Mouse (Mus musculus) small intestine, adult 2 months (tissue): ENCODE data around the gene Runx1.

Experiments
- CTCF ChIP-seq: fragments of 200-500 bp; IDR thresholded peaks from 2 replicates; pipeline ENCODE4 v1.5.1; 2012; ENCODE audit warnings: low read depth, mild to moderate bottlenecking, control low read depth, inconsistent platforms, low read length, moderate library complexity, mixed read lengths; ENCODE audit not compliant: insufficient replicate concordance, insufficient read length; ENCODE audit errors: extremely low read depth
- POLR2A ChIP-seq: fragments of 200-500 bp; IDR thresholded peaks from 2 replicates; pipeline ENCODE4 v1.6.1; 2012; ENCODE audit warnings: low read depth, mild to moderate bottlenecking, control low read depth, inconsistent platforms, low read length, moderate library complexity

GRCm38 (mm10) chr16:92688941-92689340 lies 137.0 kb downstream of the Runx1 start:
- TF ChIP-seq CTCF (no peak), POLR2A (no peak)
